Mouse (Mus musculus) ES-E14 (cell line): ENCODE data around the gene Phf21a.

Experiments
- HCFC1 ChIP-seq: IDR thresholded peaks from 2 replicates; pipeline ENCODE4 v1.6.1; 2012; ENCODE audit warnings: low read length, inconsistent platforms, borderline replicate concordance; ENCODE audit not compliant: insufficient read depth
- MAFK ChIP-seq: IDR thresholded peaks from 2 replicates; pipeline ENCODE4 v1.6.1; 2014; ENCODE audit warnings: mild to moderate bottlenecking, low read depth, low read length, inconsistent platforms; ENCODE audit not compliant: insufficient read depth
- ZC3H11A ChIP-seq: IDR thresholded peaks from 2 replicates; pipeline ENCODE4 v1.6.1; 2012; ENCODE audit warnings: low read depth, mild to moderate bottlenecking, inconsistent platforms, low read length, borderline replicate concordance
- ZNF384 ChIP-seq: IDR thresholded peaks from 2 replicates; pipeline ENCODE4 v1.6.1; 2012; ENCODE audit warnings: low read depth, low read length, inconsistent platforms

- TF ChIP-seq ZC3H11A = no peak
- no peak for TF ChIP-seq ZNF384
- TF ChIP-seq MAFK = no peak
- no peak for TF ChIP-seq HCFC1
These were observed 268.9 kb downstream of the Phf21a start for GRCm38 (mm10) chr2:92361795-92362194.
